Comparison of ENCODE assay signal across 8 mouse cellular contexts in the genomic region with DNA sequence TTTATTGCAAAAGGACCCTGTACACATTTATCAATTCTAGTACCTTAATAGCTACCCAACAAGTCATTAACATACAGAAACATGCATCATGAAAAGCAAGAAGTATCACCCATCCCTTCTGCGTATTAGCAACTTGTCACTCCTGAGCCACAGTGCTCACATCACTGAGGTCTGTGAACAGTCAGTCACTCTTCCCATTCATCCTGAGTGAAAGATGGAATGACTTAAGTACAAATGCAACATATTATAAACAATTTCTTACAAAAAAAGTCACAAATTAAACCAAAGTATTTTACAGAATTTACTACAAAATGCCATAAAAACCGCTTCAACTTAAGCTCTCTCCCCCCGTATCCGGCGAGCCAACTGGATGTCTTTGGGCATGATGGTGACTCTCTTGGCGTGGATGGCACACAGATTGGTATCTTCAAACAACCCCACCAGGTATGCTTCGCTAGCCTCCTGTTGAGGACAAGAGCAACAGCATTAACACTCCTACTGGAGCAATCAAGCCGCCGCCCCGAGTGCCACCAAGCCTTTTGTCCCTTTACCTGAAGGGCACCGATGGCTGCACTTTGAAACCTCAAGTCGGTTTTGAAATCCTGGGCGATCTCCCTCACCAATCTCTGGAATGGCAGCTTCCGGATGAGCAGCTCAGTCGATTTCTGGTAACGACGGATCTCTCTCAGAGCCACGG. TPM values are rescaled to one million over a fixed set of nuclear protein-coding genes. Genes with fewer than 3 reads are reported as not detected.
DNase-seq lines count a peak whose midpoint lies in the region; ATAC-seq lines count a peak whose summit lies in the region.
"Not testable (repeated sequence)": the region's sequence is repeated elsewhere in the genome, so short reads cannot be mapped to it uniquely, and the experiment has no call there.

No protein-coding gene starts in this region.

- peaks cover 26% of the 10 kb centered on the region for H3K36me3 ChIP-seq in forebrain, embryonic 13.5 days (ENCODE audit: poor library complexity, severe bottlenecking)
- H3K36me3 ChIP-seq in hindbrain, embryonic 10.5 days = peaks cover 25% of the 10 kb centered on the region
- peaks cover 15% of the 10 kb centered on the region for H3K36me3 ChIP-seq in kidney, embryonic 15.5 days
- peaks cover 21% of the 10 kb centered on the region for H3K36me3 ChIP-seq in liver, embryonic 13.5 days
- peaks cover 13% of the 10 kb centered on the region; the same call in 1 of the 2 replicates for H3K36me3 ChIP-seq in midbrain, embryonic 13.5 days
- H3K36me3 ChIP-seq in stomach, embryonic 14.5 days (ENCODE audit: control insufficient read depth, insufficient read depth, low read length) = peaks cover 12% of the 10 kb centered on the region

- peak overlapping the region; percentile 99 for H3K4me3 ChIP-seq in forebrain, embryonic 13.5 days
- peak overlapping the region; percentile 81 for H3K4me3 ChIP-seq in hindbrain, embryonic 10.5 days
- peak overlapping the region; percentile 97 for H3K4me3 ChIP-seq in kidney, embryonic 15.5 days (replicated peaks)
- H3K4me3 ChIP-seq in liver, embryonic 13.5 days (replicated peaks) = peak overlapping the region; percentile 100
- peak overlapping the region; percentile 95 for H3K4me3 ChIP-seq in midbrain, embryonic 13.5 days (replicated peaks)
- H3K4me3 ChIP-seq in stomach, embryonic 14.5 days (ENCODE audit: low read depth, low read length) = peak overlapping the region; percentile 90

- DNase-seq in CD4-positive, CD25-positive, alpha-beta regulatory T cell, adult 2 months (ENCODE audit: low read depth, low spot score) = peak; percentile 53
- peak; percentile 50 to 53 for DNase-seq in cerebellum, postnatal 14 days
- DNase-seq in hindbrain, embryonic 10.5 days (ENCODE audit: low spot score); liver, embryonic 13.5 days: not testable (repeated sequence)

- not testable (repeated sequence) for H3K9me3 ChIP-seq in forebrain, embryonic 13.5 days (replicated peaks); hindbrain, embryonic 10.5 days; kidney, embryonic 15.5 days (replicated peaks); liver, embryonic 13.5 days (replicated peaks); midbrain, embryonic 13.5 days; stomach, embryonic 14.5 days (ENCODE audit: control insufficient read depth, low read depth, low read length)

- H3K4me1 ChIP-seq in forebrain, embryonic 13.5 days = peaks cover 15% of the 10 kb centered on the region
- H3K4me1 ChIP-seq in hindbrain, embryonic 10.5 days (replicated peaks); kidney, embryonic 15.5 days; stomach, embryonic 14.5 days (ENCODE audit: control insufficient read depth, insufficient read depth, low read length): not testable (repeated sequence)
- peaks cover 12% of the 10 kb centered on the region for H3K4me1 ChIP-seq in liver, embryonic 13.5 days (replicated peaks)
- peaks cover 17% of the 10 kb centered on the region for H3K4me1 ChIP-seq in midbrain, embryonic 13.5 days (replicated peaks)

- not testable (repeated sequence) for H3K27me3 ChIP-seq in forebrain, embryonic 13.5 days; hindbrain, embryonic 10.5 days (ENCODE audit: insufficient read depth, poor library complexity, severe bottlenecking); kidney, embryonic 15.5 days; liver, embryonic 13.5 days; midbrain, embryonic 13.5 days; stomach, embryonic 14.5 days (ENCODE audit: control insufficient read depth, insufficient read depth, low read length)

- H3K4me2 ChIP-seq in forebrain, embryonic 13.5 days = peak overlapping the region; percentile 78
- H3K4me2 ChIP-seq in kidney, embryonic 15.5 days = peak overlapping the region; percentile 53
- H3K4me2 ChIP-seq in liver, embryonic 13.5 days = peak overlapping the region; percentile 77
- H3K4me2 ChIP-seq in midbrain, embryonic 13.5 days (replicated peaks) = peak overlapping the region; percentile 85
- H3K4me2 ChIP-seq in stomach, embryonic 14.5 days (replicated peaks; ENCODE audit: low read depth, low read length) = peak overlapping the region; percentile 56

- WGBS in forebrain, embryonic 13.5 days = 6% methylated on average over 18 of the region's 18 CpGs
- WGBS in hindbrain, embryonic 10.5 days = 11% methylated on average over 18 of the region's 18 CpGs
- 4% methylated on average over 18 of the region's 18 CpGs for WGBS in kidney, embryonic 15.5 days
- WGBS in liver, embryonic 13.5 days (ENCODE audit: insufficient replicate concordance) = 5% methylated on average over 18 of the region's 18 CpGs
- 5% methylated on average over 18 of the region's 18 CpGs for WGBS in midbrain, embryonic 13.5 days
- whole genome bisulfite sequencing in stomach, embryonic 14.5 days = 3% methylated on average over 18 of the region's 18 CpGs

- peak overlapping the region; percentile 100 for H3K9ac ChIP-seq in forebrain, embryonic 13.5 days
- H3K9ac ChIP-seq in kidney, embryonic 15.5 days = peak overlapping the region; percentile 100
- peak overlapping the region; percentile 100 for H3K9ac ChIP-seq in liver, embryonic 13.5 days
- peak overlapping the region; percentile 100 for H3K9ac ChIP-seq in midbrain, embryonic 13.5 days (replicated peaks)
- H3K9ac ChIP-seq in stomach, embryonic 14.5 days (replicated peaks; ENCODE audit: low read depth, low read length) = peak overlapping the region; percentile 99

- peak overlapping the region; percentile 100 for H3K27ac ChIP-seq in forebrain, embryonic 13.5 days
- H3K27ac ChIP-seq in hindbrain, embryonic 10.5 days = peak overlapping the region; percentile 98
- peak overlapping the region; percentile 100 for H3K27ac ChIP-seq in kidney, embryonic 15.5 days
- H3K27ac ChIP-seq in liver, embryonic 13.5 days = peak overlapping the region; percentile 100
- peak overlapping the region; percentile 100 for H3K27ac ChIP-seq in midbrain, embryonic 13.5 days
- peak overlapping the region; percentile 100 for H3K27ac ChIP-seq in stomach, embryonic 14.5 days (ENCODE audit: low read length)

- ATAC-seq in forebrain, embryonic 13.5 days; kidney, embryonic 15.5 days (replicated peaks; ENCODE audit: low FRiP score); liver, embryonic 13.5 days (ENCODE audit: low read depth); midbrain, embryonic 13.5 days; stomach, embryonic 14.5 days (ENCODE audit: insufficient number of reproducible peaks, insufficient read depth, low FRiP score, low read depth): not testable (repeated sequence)

RNA-seq across cellular contexts. Expression of gene H3f3b, which starts 4.5 kb away (rescaled TPM):
- polyA plus RNA-seq in forebrain, embryonic 13.5 days (2015; fragmentation: Nextera tagmentation; extraction: Ambion mirVana) = 2,689 and 2,766 TPM in 2 replicates
- 1,623 and 1,834 TPM in 2 replicates for polyA plus RNA-seq in hindbrain, embryonic 10.5 days (2016; fragmentation: Nextera tagmentation; extraction: Ambion mirVana)
- 1,673 and 1,817 TPM in 2 replicates for polyA plus RNA-seq in kidney, embryonic 15.5 days (2015; fragmentation: Nextera tagmentation; extraction: Ambion mirVana)
- polyA plus RNA-seq in liver, embryonic 13.5 days (2015; fragmentation: Nextera tagmentation; extraction: Ambion mirVana) = 785 and 880 TPM in 2 replicates
- polyA plus RNA-seq in midbrain, embryonic 13.5 days (2015; fragmentation: Nextera tagmentation; extraction: Ambion mirVana) = 2,611 and 2,977 TPM in 2 replicates
- polyA plus RNA-seq in stomach, embryonic 14.5 days (2014; fragmentation: Nextera tagmentation; extraction: Ambion mirVana) = 1,982 and 2,067 TPM in 2 replicates

RNA-seq across cellular contexts. Expression of gene Unk, which starts 6.9 kb away (rescaled TPM):
- 38.0 and 42.3 TPM in 2 replicates for polyA plus RNA-seq in forebrain, embryonic 13.5 days (2015; fragmentation: Nextera tagmentation; extraction: Ambion mirVana)
- polyA plus RNA-seq in hindbrain, embryonic 10.5 days (2016; fragmentation: Nextera tagmentation; extraction: Ambion mirVana) = 47.7 and 51.3 TPM in 2 replicates
- polyA plus RNA-seq in kidney, embryonic 15.5 days (2015; fragmentation: Nextera tagmentation; extraction: Ambion mirVana) = 37.3 and 40.1 TPM in 2 replicates
- 9.8 and 10.7 TPM in 2 replicates for polyA plus RNA-seq in liver, embryonic 13.5 days (2015; fragmentation: Nextera tagmentation; extraction: Ambion mirVana)
- 41.1 and 43.7 TPM in 2 replicates for polyA plus RNA-seq in midbrain, embryonic 13.5 days (2015; fragmentation: Nextera tagmentation; extraction: Ambion mirVana)
- 29.2 and 31.6 TPM in 2 replicates for polyA plus RNA-seq in stomach, embryonic 14.5 days (2014; fragmentation: Nextera tagmentation; extraction: Ambion mirVana)

RNA-seq across cellular contexts. Expression of gene Galk1, which starts 10.7 kb away (rescaled TPM):
- 74.8 and 86.1 TPM in 2 replicates for polyA plus RNA-seq in forebrain, embryonic 13.5 days (2015; fragmentation: Nextera tagmentation; extraction: Ambion mirVana)
- polyA plus RNA-seq in hindbrain, embryonic 10.5 days (2016; fragmentation: Nextera tagmentation; extraction: Ambion mirVana) = 184 and 204 TPM in 2 replicates
- polyA plus RNA-seq in kidney, embryonic 15.5 days (2015; fragmentation: Nextera tagmentation; extraction: Ambion mirVana) = 194 and 208 TPM in 2 replicates
- 164 and 165 TPM in 2 replicates for polyA plus RNA-seq in liver, embryonic 13.5 days (2015; fragmentation: Nextera tagmentation; extraction: Ambion mirVana)
- 49.2 and 58.9 TPM in 2 replicates for polyA plus RNA-seq in midbrain, embryonic 13.5 days (2015; fragmentation: Nextera tagmentation; extraction: Ambion mirVana)
- 157 and 164 TPM in 2 replicates for polyA plus RNA-seq in stomach, embryonic 14.5 days (2014; fragmentation: Nextera tagmentation; extraction: Ambion mirVana)

RNA-seq across cellular contexts. Expression of gene Itgb4, which starts 48.7 kb away (rescaled TPM):
- 0.21 and 0.38 TPM in 2 replicates for polyA plus RNA-seq in forebrain, embryonic 13.5 days (2015; fragmentation: Nextera tagmentation; extraction: Ambion mirVana)
- polyA plus RNA-seq in hindbrain, embryonic 10.5 days (2016; fragmentation: Nextera tagmentation; extraction: Ambion mirVana) = 0.92 and 0.94 TPM in 2 replicates
- 2.1 and 2.7 TPM in 2 replicates for polyA plus RNA-seq in kidney, embryonic 15.5 days (2015; fragmentation: Nextera tagmentation; extraction: Ambion mirVana)
- 0.23 and 0.25 TPM in 2 replicates for polyA plus RNA-seq in liver, embryonic 13.5 days (2015; fragmentation: Nextera tagmentation; extraction: Ambion mirVana)
- polyA plus RNA-seq in midbrain, embryonic 13.5 days (2015; fragmentation: Nextera tagmentation; extraction: Ambion mirVana) = 0.15 and 0.43 TPM in 2 replicates
- 10.2 and 10.7 TPM in 2 replicates for polyA plus RNA-seq in stomach, embryonic 14.5 days (2014; fragmentation: Nextera tagmentation; extraction: Ambion mirVana)

RNA-seq across cellular contexts. Expression of gene Unc13d, which starts 54.5 kb away (rescaled TPM):
- 0.84 and 0.98 TPM in 2 replicates for polyA plus RNA-seq in forebrain, embryonic 13.5 days (2015; fragmentation: Nextera tagmentation; extraction: Ambion mirVana)
- polyA plus RNA-seq in hindbrain, embryonic 10.5 days (2016; fragmentation: Nextera tagmentation; extraction: Ambion mirVana) = 3.1 and 4.5 TPM in 2 replicates
- polyA plus RNA-seq in kidney, embryonic 15.5 days (2015; fragmentation: Nextera tagmentation; extraction: Ambion mirVana) = 1.3 and 1.5 TPM in 2 replicates
- 31.6 and 32.7 TPM in 2 replicates for polyA plus RNA-seq in liver, embryonic 13.5 days (2015; fragmentation: Nextera tagmentation; extraction: Ambion mirVana)
- 1.2 TPM in 2 replicates for polyA plus RNA-seq in midbrain, embryonic 13.5 days (2015; fragmentation: Nextera tagmentation; extraction: Ambion mirVana)
- polyA plus RNA-seq in stomach, embryonic 14.5 days (2014; fragmentation: Nextera tagmentation; extraction: Ambion mirVana) = 3.7 and 4.7 TPM in 2 replicates
